27 mouse cellular contexts compared by ENCODE assay signal in the genomic region with DNA sequence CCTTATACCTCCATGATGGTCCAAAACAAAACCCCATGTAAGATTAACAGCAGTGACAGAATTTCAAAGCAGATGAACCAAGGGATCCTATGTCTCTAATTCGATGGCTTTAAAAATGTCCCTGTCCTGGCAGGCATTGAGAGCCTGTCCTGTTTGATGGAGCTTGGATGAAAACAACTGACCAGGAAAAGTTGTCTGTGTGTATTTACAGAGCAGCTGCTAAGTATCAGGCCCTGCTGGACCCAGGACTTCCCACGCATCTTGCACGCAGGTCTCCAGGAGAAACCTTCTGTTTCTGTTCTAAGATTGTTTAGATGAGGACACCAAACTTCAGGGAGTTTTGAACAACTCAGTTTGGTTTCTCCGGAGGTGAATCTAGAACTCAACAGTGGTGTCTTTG. TPM values are rescaled to one million over a fixed set of nuclear protein-coding genes. Genes with fewer than 3 reads are reported as not detected.
"Had no signal": no experiment of that assay in that cellular context is flagged by ENCODE, and none has a peak within 500 bp of the region (broad histone marks: within the 10 kb centered on the region; RNA-seq: fewer than 3 reads in every experiment).

No protein-coding gene starts in this region.

- H3K9ac ChIP-seq: hindbrain, embryonic 12.5 days; hindbrain, embryonic 14.5 days; intestine, embryonic 15.5 days; limb, embryonic 12.5 days; liver, embryonic 13.5 days; liver, embryonic 15.5 days; liver, postnatal 0 days had no signal

- H3K4me2 ChIP-seq: hindbrain, embryonic 12.5 days; hindbrain, embryonic 14.5 days; intestine, embryonic 15.5 days; limb, embryonic 12.5 days; liver, embryonic 11.5 days; liver, embryonic 13.5 days; liver, embryonic 15.5 days had no signal

- H3K9me3 ChIP-seq: hindbrain, embryonic 10.5 days; hindbrain, embryonic 12.5 days; intestine, embryonic 15.5 days; limb, embryonic 10.5 days; limb, embryonic 12.5 days; liver, embryonic 13.5 days; liver, embryonic 15.5 days had no signal

- H3K27me3 ChIP-seq: hindbrain, embryonic 12.5 days; intestine, embryonic 15.5 days; limb, embryonic 12.5 days; liver, embryonic 13.5 days; liver, embryonic 15.5 days had no signal

- H3K27ac ChIP-seq: gastrocnemius, adult 2 months; hindbrain, embryonic 10.5 days; hindbrain, embryonic 12.5 days; hindbrain, embryonic 14.5 days; intestine, embryonic 15.5 days; layer of hippocampus, adult 2 months; left cerebral cortex, adult 2 months; limb, embryonic 10.5 days; limb, embryonic 12.5 days; liver, embryonic 13.5 days; liver, embryonic 15.5 days had no signal

- H3K4me1 ChIP-seq: hindbrain, embryonic 10.5 days; hindbrain, embryonic 12.5 days; intestine, embryonic 15.5 days; limb, embryonic 10.5 days; limb, embryonic 12.5 days; liver, embryonic 13.5 days; liver, embryonic 15.5 days had no signal

- ATAC-seq: forebrain, embryonic 16.5 days; hindbrain, embryonic 16.5 days; inflammation-experienced regulatory T-cells, adult 6 months; intestine, embryonic 15.5 days; intestine, postnatal 0 days; liver, postnatal 0 days had no signal

- H3K36me3 ChIP-seq: hindbrain, embryonic 10.5 days; hindbrain, embryonic 12.5 days; intestine, embryonic 15.5 days; limb, embryonic 10.5 days; limb, embryonic 12.5 days; liver, embryonic 13.5 days; liver, embryonic 15.5 days had no signal

- H3K4me3 ChIP-seq: gastrocnemius, adult 2 months; hindbrain, embryonic 10.5 days; hindbrain, embryonic 12.5 days; intestine, embryonic 15.5 days; layer of hippocampus, adult 2 months; left cerebral cortex, adult 2 months; limb, embryonic 10.5 days; limb, embryonic 12.5 days; liver, embryonic 13.5 days; liver, embryonic 15.5 days had no signal

- DNase-seq: gastrocnemius, adult 2 months; gastrocnemius, postnatal 10 days; gastrocnemius, postnatal 25 days; heart, postnatal 10 days; kidney, adult 18-20 months; kidney, adult 8-10 months; kidney, postnatal 10 days; kidney, postnatal 25 days; kidney, postnatal 4 days; liver; liver, embryonic 13.5 days; liver, postnatal 0 days had no signal

RNA-seq across cellular contexts. Expression of a gene that starts 14.2 kb away (rescaled TPM):
- total RNA-seq: granulocyte monocyte progenitor cell, adult 5-6 weeks had no signal
- polyA plus RNA-seq: inflammation-experienced regulatory T-cells, adult 6 months had no signal
